Mouse (Mus musculus) urinary bladder, postnatal 36 days (tissue): ENCODE data around the gene Cdr1.

ENCODE experiments used
- DNase-seq, 2 experiments: peaks; one replicate each; pipeline ENCODE4 v3.0.0; 2022; ENCODE audit warnings: low spot score in 2 of 2, mixed read lengths in 1 of 2

The Cdr1 gene

DNA sequence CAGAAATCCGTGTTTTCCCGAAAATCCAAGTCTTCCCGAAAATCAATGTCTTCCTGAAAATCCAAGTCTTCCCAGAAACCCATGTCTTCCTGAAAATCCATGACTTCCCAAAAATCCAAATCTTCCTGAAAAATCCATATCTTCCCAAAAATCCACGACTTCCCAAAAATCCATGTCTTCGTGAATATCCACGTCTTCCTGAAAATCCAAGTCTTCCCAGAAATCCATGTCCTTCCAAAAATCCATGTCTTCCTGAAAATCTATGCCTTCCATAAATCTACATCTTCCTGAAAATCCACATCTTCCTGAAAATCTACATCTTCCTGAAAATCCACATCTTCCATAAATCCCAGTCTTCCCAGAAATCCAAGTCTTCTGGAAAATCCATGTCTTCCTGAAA lies at the start of gene Cdr1:
Gene Cdr1, minus strand, starts transcription at position 101 of the 400 bp plus-strand sequence.
- no peak for DNase-seq

- no peak for DNase-seq
These were observed 511 bp upstream of the Cdr1 start for GRCm38 (mm10) chrX:61185869-61186268.

DNA sequence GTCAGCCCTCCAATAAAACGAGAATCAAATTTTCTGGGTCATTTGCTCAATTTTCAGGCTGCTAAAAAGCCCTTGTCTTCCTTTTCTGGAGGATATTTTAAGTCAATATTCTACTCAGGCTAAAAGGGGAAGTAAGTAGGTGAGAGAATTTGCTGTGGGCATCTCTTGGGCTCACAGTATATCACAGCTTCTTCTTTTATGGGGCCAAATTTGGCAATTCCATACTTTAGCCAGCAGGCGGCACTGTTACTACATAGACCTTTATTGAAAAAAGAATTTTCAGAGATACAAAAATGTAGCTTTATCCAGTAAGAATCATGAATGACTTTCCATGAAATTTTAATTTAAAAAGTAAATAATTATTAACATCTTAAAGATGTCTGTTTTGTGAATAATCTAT lies 18.8 kb downstream of the Cdr1 start:
- no peak for DNase-seq

GRCm38 (mm10) chrX:61161249-61161648 lies 24.1 kb downstream of the Cdr1 start:
- no peak for DNase-seq

GRCm38 (mm10) chrX:61154657-61155256 lies 30.6 kb downstream of the Cdr1 start:
- no peak for DNase-seq

- no peak for DNase-seq
These were observed 31.1 kb downstream of the Cdr1 start for GRCm38 (mm10) chrX:61154246-61154645.

- no peak for DNase-seq
These were observed 38.8 kb downstream of the Cdr1 start for GRCm38 (mm10) chrX:61146569-61146968.

DNA sequence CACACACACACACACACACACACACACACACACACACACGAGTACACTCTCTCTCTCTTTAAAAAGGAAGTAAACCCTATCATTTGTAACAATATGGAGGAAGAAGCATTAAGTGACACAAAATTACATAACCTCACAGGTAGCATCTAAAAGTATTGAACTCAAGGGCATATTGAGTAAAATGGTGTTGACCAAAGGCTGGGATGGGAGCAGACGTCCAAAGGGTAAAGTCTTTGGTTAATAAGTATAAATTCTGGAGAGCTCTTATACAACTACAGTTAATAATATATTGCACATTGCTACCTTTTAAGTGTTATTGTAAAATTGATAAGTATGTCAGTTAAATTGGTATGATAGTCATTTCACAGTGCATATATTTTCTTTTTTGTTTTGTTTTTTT lies 39.9 kb downstream of the Cdr1 start:
- no peak for DNase-seq

GRCm38 (mm10) chrX:61134592-61134991 lies 50.8 kb downstream of the Cdr1 start:
- no peak for DNase-seq
